Mouse (Mus musculus) frontal cortex, adult (tissue): ENCODE measurements around the gene Aadac.
A peak's percentile ranks its signal among the peaks of the same experiment; 100 is the strongest.

Experiments
- ATAC-seq: cut with Nextera tagmentation; 2 replicates; pipeline ENCODE4 v1.9.2; 2017; ENCODE audit warnings: mild to moderate bottlenecking, moderate library complexity, mixed read lengths; ENCODE audit not compliant: low TSS enrichment

Aadac gene

GRCm38 (mm10) chr3:60025417-60025816 lies at the start of gene Aadac:
Gene Aadac, plus strand, starts transcription at chr3:60025717.
- ATAC-seq: no peak

- no peak for ATAC-seq
Measured at GRCm38 (mm10) chr3:60003622-60004021, 21.9 kb upstream of the Aadac start.

DNA sequence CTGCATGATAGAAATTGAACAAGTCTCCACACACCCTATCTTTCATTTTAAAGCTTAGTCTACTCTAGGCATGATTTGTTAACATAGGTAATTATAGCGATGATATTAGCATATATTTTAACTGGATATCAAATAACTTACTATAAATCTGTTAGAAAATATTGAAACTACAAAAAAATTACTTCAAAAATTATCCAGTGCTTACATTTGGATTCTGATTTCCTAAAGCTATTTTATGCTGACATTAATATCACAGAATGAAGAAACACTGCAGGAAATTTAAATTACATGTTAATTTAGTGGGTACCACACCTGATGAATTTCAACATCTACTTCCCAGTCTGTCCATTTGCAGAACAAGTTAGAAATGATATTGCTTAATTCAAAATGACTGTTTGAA lies 19.1 kb upstream of the Aadac start, which contains the start of gene Aadacl2:
Gene Aadacl2 (plus strand): TSS at position 301 of the 400 bp plus-strand sequence.
- ATAC-seq: no peak

GRCm38 (mm10) chr3:60031511-60031910 lies 6.0 kb downstream of the Aadac start:
- ATAC-seq: no peak

DNA sequence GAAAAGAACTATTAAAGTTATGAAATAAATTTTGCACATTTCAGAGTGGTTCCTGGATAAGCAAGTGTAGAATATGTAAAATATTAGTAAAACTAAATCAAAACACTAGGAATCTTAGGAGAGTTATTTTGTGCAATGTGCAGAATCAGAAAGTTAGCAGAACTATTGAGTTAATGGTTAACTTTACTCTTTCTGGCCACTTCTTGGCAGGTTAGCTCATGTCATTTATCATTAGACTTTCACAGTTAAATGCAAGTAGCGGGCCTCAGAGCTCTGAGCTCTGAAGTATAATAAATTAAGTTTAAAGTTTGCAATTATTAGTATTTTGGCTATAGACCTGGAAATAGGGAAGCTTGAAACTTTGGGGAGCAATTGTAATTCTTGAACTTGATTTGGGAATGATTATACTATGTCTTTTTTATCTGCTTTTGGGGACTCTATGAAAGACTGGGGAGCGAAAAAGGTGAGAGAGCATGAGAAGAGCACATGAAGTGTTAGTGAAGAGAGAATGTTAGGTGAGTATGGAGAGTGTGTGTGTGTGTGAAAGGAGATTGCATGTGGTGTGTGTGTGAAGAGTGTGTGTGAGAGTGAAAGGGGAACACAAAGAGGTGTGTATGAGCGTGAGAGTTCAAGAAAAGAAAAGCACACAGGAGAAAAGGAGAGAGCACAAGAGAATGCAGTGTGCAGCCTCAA lies 20.9 kb downstream of the Aadac start:
- no peak for ATAC-seq

DNA sequence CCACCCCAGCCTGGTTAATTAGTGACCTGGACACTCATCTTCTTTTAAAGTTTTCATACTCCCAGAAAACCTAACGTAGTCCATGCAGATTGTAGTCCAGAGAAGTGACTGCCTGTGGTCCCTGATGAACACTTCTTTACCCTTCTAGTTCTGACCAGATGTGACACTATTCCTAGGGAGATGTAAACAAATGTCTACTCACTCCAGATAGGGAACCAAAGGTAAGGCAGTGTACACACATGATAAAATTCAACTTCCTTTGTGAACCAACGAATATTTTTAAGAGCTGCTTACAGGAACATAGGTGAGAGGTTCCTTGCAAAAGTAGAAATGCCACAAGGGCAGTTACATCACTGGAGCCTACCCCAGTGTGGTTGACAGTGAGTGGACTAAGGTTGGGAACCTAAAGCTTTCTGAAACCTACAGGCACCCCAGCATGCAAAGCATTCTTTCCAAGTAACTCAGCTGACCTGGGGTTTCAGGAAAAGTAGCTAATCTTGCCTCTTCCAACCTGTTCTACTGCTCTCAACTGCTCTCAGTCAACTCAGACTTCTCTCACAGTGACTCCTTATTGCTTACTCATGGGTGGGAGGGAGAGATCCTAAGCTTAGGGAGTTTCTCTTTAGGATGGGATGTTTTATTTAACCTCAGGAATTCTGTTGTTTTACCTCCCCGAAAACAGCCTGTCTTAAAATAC lies 27.9 kb downstream of the Aadac start:
- ATAC-seq: no peak

- ATAC-seq: no peak
Measured at GRCm38 (mm10) chr3:60053931-60054330, 28.4 kb downstream of the Aadac start.

- ATAC-seq: peak; percentile 81; the same call in 1 of the 2 replicates
Measured at GRCm38 (mm10) chr3:60056451-60056850, 30.9 kb downstream of the Aadac start.

DNA sequence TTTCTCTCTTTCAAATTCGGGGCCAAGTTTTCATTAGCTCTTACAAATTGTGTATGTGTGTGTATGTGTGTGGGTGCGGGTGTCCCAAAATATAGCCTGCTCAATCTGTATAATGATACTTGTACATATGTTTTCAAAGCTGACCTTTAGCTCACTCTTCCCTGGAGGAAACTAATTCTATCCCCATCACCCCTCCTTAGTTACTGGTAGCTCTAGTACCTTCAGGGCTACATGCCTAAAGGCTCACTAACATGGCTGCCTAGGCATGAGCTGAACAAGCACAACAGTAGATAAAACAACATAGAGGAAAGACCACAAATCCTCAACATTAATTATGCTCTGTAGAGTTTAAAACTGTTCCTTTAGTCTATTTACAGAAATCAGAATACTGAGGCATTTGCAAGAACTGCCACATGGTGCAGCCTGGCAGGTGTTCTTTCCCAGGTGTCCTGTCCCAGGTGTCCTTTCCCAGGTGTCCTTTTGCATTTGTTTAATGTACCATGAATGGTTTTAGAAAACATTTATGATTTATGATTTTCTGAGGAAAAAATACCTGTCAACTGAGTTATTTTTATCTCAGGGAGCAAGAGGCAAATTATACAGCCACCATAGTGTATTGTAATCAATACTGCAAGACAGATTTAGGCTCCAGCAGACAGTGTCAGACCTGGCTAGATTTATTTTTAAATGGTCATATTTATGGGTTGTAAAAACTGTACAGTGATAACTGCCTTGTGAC lies 31.7 kb downstream of the Aadac start:
- ATAC-seq: no peak

- ATAC-seq: no peak
Measured at GRCm38 (mm10) chr3:60057809-60058082, 32.2 kb downstream of the Aadac start.

- ATAC-seq: no peak
Measured at GRCm38 (mm10) chr3:60078883-60079415, 53.4 kb downstream of the Aadac start.

- ATAC-seq: no peak
Measured at GRCm38 (mm10) chr3:60080572-60080971, 55.1 kb downstream of the Aadac start.

DNA sequence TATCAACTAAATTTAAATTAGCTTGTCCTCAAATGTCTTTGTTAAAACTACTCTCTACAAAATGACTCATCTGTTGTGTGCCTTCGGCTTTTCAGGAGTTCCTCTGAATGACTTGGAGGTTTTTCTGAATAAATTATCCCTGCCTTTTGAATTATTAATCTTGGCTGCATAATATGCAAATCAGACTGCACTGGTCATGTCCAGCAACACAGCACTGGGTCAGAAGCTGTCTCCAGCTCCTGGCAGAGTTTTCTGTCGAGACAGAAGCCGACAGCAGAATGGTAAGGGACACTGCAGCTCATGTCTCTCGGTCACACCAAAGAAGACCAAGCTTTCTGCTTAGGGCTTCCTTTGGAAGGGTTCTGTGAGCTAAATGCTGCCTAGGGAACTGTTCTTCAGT lies 56.1 kb downstream of the Aadac start, which contains the start of gene Sucnr1:
Gene Sucnr1 (plus strand): TSS at position 222 of the 400 bp plus-strand sequence.
- ATAC-seq: peak; percentile 74

DNA sequence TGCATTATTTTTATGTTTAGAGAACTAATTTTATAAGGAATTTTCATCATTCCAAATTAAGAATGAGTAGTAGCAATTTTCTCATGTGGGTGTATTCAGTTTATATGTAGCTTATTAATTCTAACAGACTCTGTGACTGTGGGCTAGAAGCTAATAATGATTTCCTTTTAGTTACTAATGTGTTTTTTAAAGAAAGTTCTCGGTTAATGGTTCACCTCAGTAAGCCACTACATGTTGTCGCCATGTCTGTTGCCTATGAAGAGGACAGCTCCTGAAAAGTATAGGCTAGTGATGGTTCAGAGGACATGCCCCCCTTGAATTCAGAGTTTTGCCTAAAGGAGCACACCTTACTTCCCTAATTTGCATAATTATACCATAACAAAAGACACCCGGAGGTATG lies 57.2 kb downstream of the Aadac start:
- no peak for ATAC-seq

- ATAC-seq: no peak
Measured at GRCm38 (mm10) chr3:60085729-60086128, 60.2 kb downstream of the Aadac start.
